ENCODE assay signal across 8 mouse cellular contexts in genomic region chr10:127287936-127288293, GRCm38 (mm10). TPM values are rescaled to one million over a fixed set of nuclear protein-coding genes. Genes with fewer than 3 reads are reported as not detected.
A peak's percentile ranks its signal among the peaks of the same experiment; 100 is the strongest.
DNase-seq lines count a peak whose midpoint lies in the region; ATAC-seq and TF ChIP-seq lines count a peak whose summit lies in the region.

No protein-coding gene starts in this region.

- H3K27ac ChIP-seq in spleen, adult 2 months (ENCODE audit: insufficient read depth, low read length), result peak overlapping the region; percentile 65
- peak overlapping the region; percentile 99 for H3K27ac ChIP-seq in liver, embryonic 14.5 days

- no peaks in the 10 kb centered on the region for H3K9me3 ChIP-seq in liver, embryonic 14.5 days (ENCODE audit: control insufficient read depth, low read length)

- TF ChIP-seq CTCF in spleen, adult 2 months (IDR thresholded peaks at IDR 0.05; ENCODE audit: extremely low read depth, insufficient read depth, insufficient read length, insufficient replicate concordance), result no peak
- TF ChIP-seq CTCF in liver, embryonic 14.5 days (IDR thresholded peaks at IDR 0.05; ENCODE audit: low read depth), result no peak

- H3K4me1 ChIP-seq in spleen, adult 2 months (ENCODE audit: control insufficient read depth, insufficient read depth, insufficient read length), result peaks cover 17% of the 10 kb centered on the region; the same call in 1 of the 2 replicates
- peaks cover 9 to 30% of the 10 kb centered on the region in 2 experiments for H3K4me1 ChIP-seq in liver, embryonic 14.5 days (replicated peaks; ENCODE audit: control insufficient read depth in 2 of 2, insufficient read depth in 2 of 2, low read length in 1 of 2)

- TF ChIP-seq EP300 in liver, embryonic 14.5 days (IDR thresholded peaks at IDR 0.05; ENCODE audit: low read depth), result no peak

- H3K9ac ChIP-seq in liver, embryonic 14.5 days (replicated peaks), result peak overlapping the region; percentile 92

- H3K4me2 ChIP-seq in liver, embryonic 14.5 days (ENCODE audit: low read depth), result peak overlapping the region; percentile 90

- no peak for TF ChIP-seq POLR2A in spleen, adult 2 months (IDR thresholded peaks at IDR 0.05; ENCODE audit: low read depth, low read length)

- peak overlapping the region; percentile 80 for H3K4me3 ChIP-seq in spleen, adult 2 months (ENCODE audit: extremely low read depth, insufficient read depth, insufficient read length)
- H3K4me3 ChIP-seq in liver, embryonic 14.5 days (ENCODE audit: insufficient read depth in 1 of 2, low read depth in 2 of 2, low read length in 2 of 2), result peak overlapping the region; percentile 78 to 87

- H3K36me3 ChIP-seq in spleen, adult 2 months (ENCODE audit: control insufficient read depth, insufficient read depth, low read length), result peaks cover 33% of the 10 kb centered on the region
- peaks cover 38% of the 10 kb centered on the region for H3K36me3 ChIP-seq in liver, embryonic 14.5 days (replicated peaks; ENCODE audit: control insufficient read depth, insufficient read depth, low read depth)

- peak; percentile 39 for DNase-seq in adrenal gland, postnatal 10 days
- no peak for DNase-seq in adrenal gland, postnatal 4 days (ENCODE audit: low spot score in 2 of 2)
- no peak for DNase-seq in spleen, adult 2 months (ENCODE audit: low read depth in 1 of 2, low spot score in 2 of 2)
- no peak for DNase-seq in spleen, postnatal 36 days (ENCODE audit: low spot score in 2 of 2)
- DNase-seq in liver, embryonic 14.5 days (ENCODE audit: low read depth in 3 of 3, low spot score in 3 of 3), result no peak
- DNase-seq in Muller cell, postnatal 12 days (ENCODE audit: inconsistent ontology term), result no peak
- DNase-seq in testis, postnatal 14 days (ENCODE audit: low spot score), result no peak
- DNase-seq in adrenal gland, postnatal 25 days, result no peak

- H3K27me3 ChIP-seq in spleen, adult 2 months (ENCODE audit: control insufficient read depth, insufficient read depth, low read length), result no peaks in the 10 kb centered on the region
- no peaks in the 10 kb centered on the region for H3K27me3 ChIP-seq in liver, embryonic 14.5 days (ENCODE audit: control insufficient read depth, insufficient read depth, low read length)

- no peak for ATAC-seq in liver, embryonic 14.5 days (ENCODE audit: insufficient read depth)

- 2% methylated on average over 3 of the region's 3 CpGs for WGBS in spleen, adult 2 months
- WGBS in liver, embryonic 14.5 days (ENCODE audit: insufficient replicate concordance), result 0% methylated on average over 3 of the region's 3 CpGs

RNA-seq across cellular contexts. Expression of gene Mbd6, which starts 0.9 kb away (rescaled TPM):
- total RNA-seq in adrenal gland, postnatal 10 days (2021), result 10 to 100 TPM; 42.9 to 66.4 TPM
- 10 to 100 TPM; 89.7 to 92.6 TPM for total RNA-seq in adrenal gland, postnatal 4 days (2021)
- 55.8 and 68.0 TPM in 2 replicates for polyA plus RNA-seq in spleen, adult 2 months (2012; rRNA removed)
- polyA plus RNA-seq in liver, embryonic 14.5 days (2012; rRNA removed), result 9.7 and 11.0 TPM in 2 replicates
- polyA plus RNA-seq in liver, embryonic 14.5 days (2014; fragmentation: Nextera tagmentation; extraction: Ambion mirVana), result 5.6 and 6.2 TPM in 2 replicates
- total RNA-seq in adrenal gland, postnatal 25 days (2021), result 73.2 and 73.3 TPM in 2 replicates

RNA-seq across cellular contexts. Expression of gene Dctn2, which starts 21.7 kb away (rescaled TPM):
- 100 to 1,000 TPM; 151 to 164 TPM for total RNA-seq in adrenal gland, postnatal 10 days (2021)
- 100 to 1,000 TPM; 191 to 198 TPM for total RNA-seq in adrenal gland, postnatal 4 days (2021)
- polyA plus RNA-seq in spleen, adult 2 months (2012; rRNA removed), result 94.8 and 101 TPM in 2 replicates
- 53.8 and 58.7 TPM in 2 replicates for polyA plus RNA-seq in liver, embryonic 14.5 days (2012; rRNA removed)
- polyA plus RNA-seq in liver, embryonic 14.5 days (2014; fragmentation: Nextera tagmentation; extraction: Ambion mirVana), result 59.2 and 64.7 TPM in 2 replicates
- 159 and 197 TPM in 2 replicates for total RNA-seq in adrenal gland, postnatal 25 days (2021)

RNA-seq across cellular contexts. Expression of gene Mars, which starts 23.7 kb away (rescaled TPM):
- total RNA-seq in adrenal gland, postnatal 10 days (2021), result 10 to 100 TPM; 82.6 to 86.3 TPM
- total RNA-seq in adrenal gland, postnatal 4 days (2021), result 10 to 100 TPM; 85.5 to 89.5 TPM
- 33.2 and 40.2 TPM in 2 replicates for polyA plus RNA-seq in spleen, adult 2 months (2012; rRNA removed)
- 53.6 and 63.4 TPM in 2 replicates for polyA plus RNA-seq in liver, embryonic 14.5 days (2012; rRNA removed)
- 101 and 115 TPM in 2 replicates for polyA plus RNA-seq in liver, embryonic 14.5 days (2014; fragmentation: Nextera tagmentation; extraction: Ambion mirVana)
- 110 and 135 TPM in 2 replicates for total RNA-seq in adrenal gland, postnatal 25 days (2021)

RNA-seq across cellular contexts. Expression of gene Kif5a, which starts 24.8 kb away (rescaled TPM):
- total RNA-seq in adrenal gland, postnatal 10 days (2021), result 10 to 100 TPM in 1 of 2 experiments, 1 to 10 TPM in 1; 7.4 to 16.9 TPM
- 10 to 100 TPM; 23.5 to 28.4 TPM for total RNA-seq in adrenal gland, postnatal 4 days (2021)
- 0.41 and 0.72 TPM in 2 replicates for polyA plus RNA-seq in spleen, adult 2 months (2012; rRNA removed)
- polyA plus RNA-seq in liver, embryonic 14.5 days (2012; rRNA removed), result 0.11 and 0.19 TPM in 2 replicates
- polyA plus RNA-seq in liver, embryonic 14.5 days (2014; fragmentation: Nextera tagmentation; extraction: Ambion mirVana), result 0.01 and 0.03 TPM in 2 replicates
- 8.6 and 13.1 TPM in 2 replicates for total RNA-seq in adrenal gland, postnatal 25 days (2021)

RNA-seq across cellular contexts. Expression of gene Arhgap9, which starts 33.8 kb away (rescaled TPM):
- total RNA-seq in adrenal gland, postnatal 10 days (2021), result 1 to 10 TPM; 6.5 to 6.6 TPM
- 1 to 10 TPM; 2.9 to 4.2 TPM for total RNA-seq in adrenal gland, postnatal 4 days (2021)
- 72.7 and 87.2 TPM in 2 replicates for polyA plus RNA-seq in spleen, adult 2 months (2012; rRNA removed)
- 7.3 and 8.8 TPM in 2 replicates for polyA plus RNA-seq in liver, embryonic 14.5 days (2012; rRNA removed)
- polyA plus RNA-seq in liver, embryonic 14.5 days (2014; fragmentation: Nextera tagmentation; extraction: Ambion mirVana), result 12.4 and 13.4 TPM in 2 replicates
- total RNA-seq in adrenal gland, postnatal 25 days (2021), result 1.1 and 1.6 TPM in 2 replicates
